Mouse (Mus musculus) forebrain, postnatal 0 days (tissue): Measurements from ENCODE around the gene Zbtb5. TPM values are rescaled to one million over a fixed set of nuclear protein-coding genes. Genes with fewer than 3 reads are reported as not detected.
"Not testable (repeated sequence)": the region's sequence is repeated elsewhere in the genome, so short reads cannot be mapped to it uniquely, and the experiment has no call there.

Experiments used
- ATAC-seq: fragments of 200-750 bp; cut with Nextera tagmentation; 2 replicates; pipeline ENCODE4 v1.8.0; 2017; ENCODE audit warnings: mild to moderate bottlenecking, moderate library complexity
- DNase-seq: peaks from one replicate; pipeline ENCODE4 v3.0.0-alpha.2; 2015
- H3K27ac ChIP-seq: fragments of 300-500 bp; sonication (generic); 2 replicates; pipeline ENCODE4 v1.5.1; 2014; ENCODE audit warnings: low read depth, mild to moderate bottlenecking, antibody characterized with exemption, low read length, moderate library complexity, mixed read lengths
- H3K27me3 ChIP-seq: fragments of 300-500 bp; sonication (generic); 2 replicates; pipeline ENCODE4 v1.6.1; 2014; ENCODE audit warnings: mild to moderate bottlenecking, low read length, mixed read lengths; ENCODE audit not compliant: insufficient read depth
- H3K36me3 ChIP-seq: fragments of 300-500 bp; sonication (generic); 2 replicates; pipeline ENCODE4 v1.6.1; 2014; ENCODE audit warnings: mild to moderate bottlenecking, moderate library complexity; ENCODE audit not compliant: insufficient read depth
- H3K4me1 ChIP-seq: fragments of 300-500 bp; sonication (generic); 2 replicates; pipeline ENCODE4 v1.6.1; 2014; ENCODE audit warnings: antibody characterized with exemption; ENCODE audit not compliant: insufficient read depth
- H3K4me2 ChIP-seq: fragments of 300-500 bp; sonication (generic); 2 replicates; pipeline ENCODE4 v1.6.1; 2014; ENCODE audit warnings: low read depth, mild to moderate bottlenecking, moderate library complexity
- H3K4me3 ChIP-seq: fragments of 300-500 bp; sonication (generic); 2 replicates; pipeline ENCODE4 v1.5.1; 2014; ENCODE audit warnings: low read depth, low read length, mixed read lengths
- H3K9ac ChIP-seq: fragments of 300-500 bp; sonication (generic); 2 replicates; pipeline ENCODE4 v1.6.1; 2014; ENCODE audit warnings: mild to moderate bottlenecking
- H3K9me3 ChIP-seq: fragments of 300-500 bp; sonication (generic); 2 replicates; pipeline ENCODE4 v1.6.1; 2016; ENCODE audit warnings: low read length
- CTCF ChIP-seq: sonication (generic); IDR thresholded peaks from 2 replicates; pipeline ENCODE4 v1.5.1; 2016; ENCODE audit warnings: antibody characterized with exemption, control low read depth, low read depth
- WGBS: fragments of 180-500 bp; shearing (Covaris S2); extraction: QIAGEN DNeasy Blood & Tissue Kit; methylation state at CpG from one replicate; pipeline ENCODE4 v1.1.7; 2014; 5-methylcytosine and 5-hydroxymethylcytosine counted together
- polyA plus RNA-seq: library from polyadenylated mRNA; unstranded; fragments of >200 nt; fragmentation: Nextera tagmentation; extraction: Ambion mirVana; gene quantifications from 2 replicates; pipeline ENCODE4 v1.2.1, GENCODE M21; 2015
- total RNA-seq: library from RNA; depleted of rRNA; stranded (reverse); fragments of >200 nt; gene quantifications from 2 replicates; pipeline ENCODE4 v1.2.3, GENCODE M21; 2014

Zbtb5 gene
- total and polyA plus RNA-seq, 2 experiments from 2014 or later: 32.1 to 49.7 TPM

DNA sequence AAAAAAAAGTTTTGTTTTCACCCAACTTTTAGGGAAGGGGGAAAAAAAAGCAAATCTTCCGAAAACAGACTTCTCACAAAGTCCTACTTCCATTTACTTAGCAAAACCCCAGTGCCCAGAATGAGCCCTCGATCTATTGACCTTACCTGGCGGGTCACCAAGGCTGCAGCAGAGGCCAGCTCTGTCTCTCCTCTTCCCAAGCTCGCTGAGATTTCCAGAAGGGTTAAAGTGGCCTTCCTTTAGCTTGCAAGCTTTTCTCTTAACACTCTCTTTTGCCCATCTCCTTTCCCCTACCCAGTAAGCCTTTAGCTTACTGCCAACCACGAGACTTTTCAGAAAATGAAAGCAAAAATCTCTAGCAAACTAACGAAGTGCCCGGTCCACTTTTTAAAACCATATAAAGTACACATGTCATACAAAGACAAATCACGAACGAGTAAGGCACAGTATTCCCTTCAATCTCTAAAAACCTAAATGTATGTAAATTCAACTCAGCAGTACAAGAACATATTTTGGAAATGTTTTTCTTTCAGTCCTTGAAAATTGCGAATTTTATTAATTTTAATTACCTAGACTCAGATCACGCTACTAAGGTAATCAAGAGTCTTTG, 1.3 kb downstream of the Zbtb5 start:
- no peak for DNase-seq
- ATAC-seq: no peak

DNA sequence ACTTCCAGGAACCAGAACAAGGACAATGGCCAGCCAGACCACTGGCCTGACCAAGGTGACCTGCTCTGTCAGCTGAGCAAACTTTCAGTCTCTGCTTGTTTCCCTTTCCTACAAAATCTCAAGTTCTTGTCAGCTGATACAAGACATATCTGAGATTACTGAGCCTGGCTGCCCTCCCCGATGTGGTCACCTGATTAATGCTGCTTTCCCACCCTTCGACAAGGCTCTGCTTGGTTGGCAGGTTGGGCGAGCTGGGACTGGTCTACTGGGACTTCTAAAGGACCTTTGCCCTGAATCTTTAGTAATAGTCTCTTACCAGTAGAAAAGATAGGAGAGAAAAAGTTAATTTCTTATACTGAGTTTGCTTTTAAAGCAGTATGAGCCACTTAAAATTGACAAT, 6.8 kb downstream of the Zbtb5 start:
- Histone ChIP-seq H3K4me1 (no peaks in the 10 kb centered on the region; the same call in 1 of the 2 replicates), H3K27me3 (no peaks in the 10 kb centered on the region), H3K27ac (no peak overlapping the region), H3K9ac (no peak overlapping the region), H3K36me3 (no peaks in the 10 kb centered on the region; the same call in 1 of the 2 replicates), H3K9me3 (no peaks in the 10 kb centered on the region), H3K4me2 (no peak overlapping the region), H3K4me3 (no peak overlapping the region)
- 92% methylated on average over 3 of the region's 3 CpGs for WGBS
- DNase-seq (no peak), ATAC-seq (no peak)
- TF ChIP-seq CTCF: no peak

More for the DNA sequence above, 1.3 kb downstream of the Zbtb5 start:
- Histone ChIP-seq H3K27me3 (no peaks in the 10 kb centered on the region), H3K4me1 (peaks cover 7% of the 10 kb centered on the region), H3K27ac (peak overlapping the region; percentile 95; the same call in 1 of the 2 replicates), H3K36me3 (no peaks in the 10 kb centered on the region), H3K9ac (peak overlapping the region; percentile 92), H3K4me2 (peak overlapping the region; percentile 70), H3K4me3 (peak overlapping the region; percentile 86), H3K9me3 (no peaks in the 10 kb centered on the region)
- TF ChIP-seq CTCF: no peak
- WGBS: 7% methylated on average over 11 of the region's 11 CpGs

DNA sequence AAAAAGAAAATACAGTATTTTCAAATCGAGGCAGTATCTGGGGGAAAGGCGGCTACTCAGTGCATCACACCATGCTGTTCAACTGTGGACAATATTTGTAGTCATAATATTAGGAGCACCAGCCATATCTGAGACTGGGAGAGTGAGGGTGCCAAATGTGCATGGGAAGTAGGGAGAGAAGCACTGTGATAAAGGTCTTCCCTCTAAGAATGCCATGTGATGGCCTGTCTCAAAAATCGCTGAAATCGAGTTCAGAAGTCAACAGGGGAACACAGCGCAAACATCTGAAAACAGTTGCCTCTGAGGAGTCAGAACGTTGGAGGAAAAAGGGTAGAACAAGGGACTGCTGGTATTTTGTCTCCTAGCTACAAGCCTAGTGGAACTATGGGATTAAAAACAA, 12.2 kb downstream of the Zbtb5 start:
- DNase-seq (no peak), ATAC-seq (no peak)

DNA sequence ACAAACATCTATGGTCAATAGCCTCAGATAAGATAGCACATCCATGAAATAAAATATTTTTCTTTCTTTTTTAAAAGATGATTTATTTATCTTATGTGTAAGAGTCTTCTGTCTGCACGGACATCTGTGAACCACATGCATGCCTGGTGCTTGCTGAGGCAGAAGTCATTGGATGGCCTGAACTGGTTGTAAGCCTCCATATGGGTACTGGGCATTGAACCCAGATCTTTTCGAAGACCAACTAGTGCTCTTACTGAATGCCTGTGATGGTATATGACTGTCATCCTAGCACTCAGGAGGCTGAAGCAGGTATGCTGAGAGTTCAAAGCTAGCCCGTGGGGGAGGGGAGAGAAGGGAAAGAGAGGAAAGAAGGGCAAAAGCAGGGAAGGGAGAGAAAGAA, 14.1 kb downstream of the Zbtb5 start:
- no peak for TF ChIP-seq CTCF
- Histone ChIP-seq H3K27me3 (no peaks in the 10 kb centered on the region), H3K27ac (no peak overlapping the region), H3K9me3 (no peaks in the 10 kb centered on the region), H3K4me3 (no peak overlapping the region), H3K4me2 (no peak overlapping the region), H3K4me1 (no peaks in the 10 kb centered on the region), H3K9ac (no peak overlapping the region), H3K36me3 (peaks cover 18% of the 10 kb centered on the region)
- DNase-seq: no peak
- no peak for ATAC-seq
- 68% methylated on average over 3 of the region's 3 CpGs for WGBS

More for the DNA sequence above, 12.2 kb downstream of the Zbtb5 start:
- no peaks in the 10 kb centered on the region for H3K27me3 ChIP-seq
- no peak overlapping the region for H3K4me3 ChIP-seq
- H3K27ac ChIP-seq: no peak overlapping the region
- H3K9me3 ChIP-seq: no peaks in the 10 kb centered on the region
- peaks cover 2% of the 10 kb centered on the region; the same call in 1 of the 2 replicates for H3K36me3 ChIP-seq
- WGBS: 93% methylated on average over 6 of the region's 6 CpGs
- H3K9ac ChIP-seq: no peak overlapping the region
- H3K4me2 ChIP-seq: no peak overlapping the region
- no peak for TF ChIP-seq CTCF
- no peaks in the 10 kb centered on the region for H3K4me1 ChIP-seq

DNA sequence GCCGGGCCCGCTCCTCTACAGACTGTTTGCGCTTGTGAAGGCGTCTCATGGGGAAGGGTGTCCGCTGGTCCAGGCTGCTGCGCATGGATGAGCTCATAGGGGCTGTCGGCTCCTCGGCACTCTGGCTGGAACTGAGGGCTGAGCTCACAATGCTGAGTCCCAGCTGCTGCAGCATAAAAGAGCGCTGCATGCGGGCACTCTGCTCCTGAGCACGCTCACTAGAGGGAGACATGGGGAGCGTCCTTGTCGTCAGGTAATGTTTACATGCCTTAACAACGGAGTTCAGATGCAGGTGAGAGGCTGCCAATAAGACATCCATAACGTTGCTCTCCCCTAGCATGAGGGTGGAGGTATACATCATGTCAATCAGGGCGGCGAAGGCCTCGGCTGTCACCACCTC, 17.4 kb downstream of the Zbtb5 start:
- DNase-seq: no peak
- WGBS: 85% methylated on average over 18 of the region's 18 CpGs
- no peak for TF ChIP-seq CTCF

DNA sequence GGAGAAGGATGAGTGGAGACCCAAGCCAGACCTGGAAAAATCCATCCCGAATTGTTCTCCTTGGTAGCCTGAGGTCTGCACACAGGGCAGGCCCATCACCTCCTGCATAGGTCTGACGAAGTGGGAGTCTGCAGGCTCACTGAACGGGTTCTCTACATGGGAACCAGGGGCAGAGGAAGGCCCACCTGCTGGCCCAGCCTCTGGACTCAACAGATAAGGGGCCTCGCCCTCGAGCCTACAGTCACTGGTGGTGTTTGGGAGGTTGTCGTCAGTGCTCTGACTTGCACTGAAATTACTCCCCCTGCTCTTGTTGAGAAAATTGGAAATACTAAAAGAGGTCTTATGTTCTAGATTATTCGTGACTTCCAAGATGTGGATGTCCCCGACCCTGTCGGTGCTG, 18.4 kb downstream of the Zbtb5 start:
- 94% methylated on average over 9 of the region's 9 CpGs for WGBS
- Histone ChIP-seq H3K9me3 (no peaks in the 10 kb centered on the region), H3K9ac (no peak overlapping the region), H3K4me2 (no peak overlapping the region), H3K27ac (no peak overlapping the region), H3K27me3 (no peaks in the 10 kb centered on the region), H3K4me3 (no peak overlapping the region), H3K4me1 (no peaks in the 10 kb centered on the region), H3K36me3 (peaks cover 34% of the 10 kb centered on the region)
- DNase-seq (no peak), ATAC-seq (no peak)
- no peak for TF ChIP-seq CTCF

More for the DNA sequence above, 17.4 kb downstream of the Zbtb5 start:
- no peak for ATAC-seq
- no peak overlapping the region for H3K9ac ChIP-seq
- no peak overlapping the region for H3K4me2 ChIP-seq
- no peaks in the 10 kb centered on the region for H3K27me3 ChIP-seq
- no peak overlapping the region for H3K27ac ChIP-seq
- peaks cover 34% of the 10 kb centered on the region for H3K36me3 ChIP-seq
- H3K4me3 ChIP-seq: no peak overlapping the region
- no peaks in the 10 kb centered on the region for H3K9me3 ChIP-seq
- no peaks in the 10 kb centered on the region for H3K4me1 ChIP-seq

DNA sequence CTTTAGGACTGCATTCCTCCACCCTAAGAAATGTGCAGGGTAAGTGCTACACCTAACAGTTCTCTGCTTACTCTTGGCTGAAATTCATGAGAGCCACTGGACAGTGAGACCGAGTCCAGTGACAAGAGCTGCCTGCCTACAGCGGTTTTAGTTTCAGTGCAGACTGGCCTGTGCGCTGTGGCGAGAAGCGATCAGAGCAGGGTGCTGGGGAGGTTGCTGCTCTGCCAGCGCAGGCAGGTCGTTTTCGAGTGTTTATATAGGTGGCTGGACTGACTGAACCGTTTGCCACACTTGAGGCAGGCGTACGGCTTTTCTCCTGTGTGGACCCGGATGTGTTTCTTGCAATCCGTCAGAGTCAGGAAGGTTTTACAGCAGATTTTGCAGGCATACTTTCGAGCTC, 19.0 kb downstream of the Zbtb5 start:
- H3K4me1 ChIP-seq, DNase-seq, H3K27ac ChIP-seq, H3K27me3 ChIP-seq, H3K9me3 ChIP-seq, H3K4me2 ChIP-seq, H3K4me3 ChIP-seq, ATAC-seq, H3K9ac ChIP-seq: not testable (repeated sequence)
- H3K36me3 ChIP-seq: peaks cover 34% of the 10 kb centered on the region
- 94% methylated on average over 14 of the region's 14 CpGs for WGBS

DNA sequence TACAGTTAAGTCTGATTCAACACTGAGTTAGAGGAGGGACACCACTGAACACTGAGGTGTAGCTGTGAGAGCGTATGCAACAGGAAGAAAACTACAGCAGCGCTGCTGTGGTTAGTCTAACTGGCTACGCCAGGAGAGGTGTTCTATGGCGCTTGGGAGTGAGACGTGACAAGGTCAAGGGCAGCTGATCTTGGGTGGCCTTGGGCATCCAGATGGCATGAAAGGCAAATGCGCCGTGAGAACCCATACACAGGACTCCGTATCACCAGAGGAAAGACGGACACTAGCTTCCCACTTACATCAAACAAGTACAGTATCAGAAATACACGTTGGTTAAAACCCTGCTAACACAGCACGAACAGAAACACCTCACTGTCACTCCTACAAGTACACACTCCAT, 19.9 kb downstream of the Zbtb5 start:
- not testable (repeated sequence) for H3K4me2 ChIP-seq, H3K9ac ChIP-seq, H3K4me1 ChIP-seq, DNase-seq, H3K27ac ChIP-seq, H3K9me3 ChIP-seq, ATAC-seq, H3K4me3 ChIP-seq, H3K27me3 ChIP-seq
- WGBS: 92% methylated on average over 11 of the region's 11 CpGs
- H3K36me3 ChIP-seq: peaks cover 34% of the 10 kb centered on the region
